Mouse (Mus musculus) ES-E14 (cell line): ENCODE measurements at regions not wholly inside any gene's neighbourhood (a gene's known extent, or its start where the extent isn't known, plus 50 kb on each side); places are given as distances from the start of the nearest gene placed in this dataset.

Experiments used
- CHD2 ChIP-seq: IDR thresholded peaks from 2 replicates; pipeline ENCODE4 v1.6.1; 2014; ENCODE audit warnings: mild to moderate bottlenecking, low read depth, low read length, inconsistent platforms
- MAFK ChIP-seq: IDR thresholded peaks from 2 replicates; pipeline ENCODE4 v1.6.1; 2014; ENCODE audit warnings: mild to moderate bottlenecking, low read depth, low read length, inconsistent platforms; ENCODE audit not compliant: insufficient read depth
- ZC3H11A ChIP-seq: IDR thresholded peaks from 2 replicates; pipeline ENCODE4 v1.6.1; 2012; ENCODE audit warnings: low read depth, mild to moderate bottlenecking, inconsistent platforms, low read length, borderline replicate concordance

DNA sequence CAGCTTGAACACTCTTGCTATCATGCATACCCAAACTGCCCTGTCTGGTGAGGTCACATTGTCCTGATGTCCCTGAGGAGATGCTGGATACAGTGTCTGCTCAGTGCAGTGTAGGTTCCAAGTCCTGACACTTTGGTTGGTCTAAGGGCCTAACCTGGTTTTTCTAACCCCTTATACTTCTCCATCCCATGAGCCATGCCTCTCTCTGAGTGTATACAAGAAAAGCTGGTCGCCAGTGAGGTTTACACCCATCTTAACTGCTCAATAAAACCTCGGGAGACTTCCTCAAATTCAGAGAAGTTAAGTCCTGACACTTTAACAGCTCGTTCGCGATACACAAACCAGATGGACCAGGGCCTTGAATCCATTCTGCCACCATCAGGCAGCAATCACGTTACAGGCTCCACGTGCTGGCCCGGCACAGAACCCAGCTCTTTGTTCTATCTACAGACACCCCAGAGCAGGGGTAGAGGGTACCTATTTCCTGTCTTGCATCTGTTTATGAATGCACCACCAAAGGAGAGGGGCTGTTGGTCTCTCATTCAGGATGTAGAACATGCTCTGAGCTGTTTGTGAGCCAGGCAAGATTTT, 320.0 kb upstream of the Tbx3 start:
- TF ChIP-seq CHD2 = no peak
- TF ChIP-seq MAFK = no peak
- TF ChIP-seq ZC3H11A = no peak
